Mouse (Mus musculus) bone marrow, adult 2 months (tissue): Measurements from ENCODE around the gene Vezf1.

Experiments
- CTCF ChIP-seq: fragments of 200-500 bp; IDR thresholded peaks from 2 replicates; pipeline ENCODE4 v1.5.1; 2011; ENCODE audit warnings: low read length, control low read depth; ENCODE audit not compliant: control insufficient read depth, insufficient read depth
- POLR2A ChIP-seq: fragments of 200-500 bp; IDR thresholded peaks from 2 replicates; pipeline ENCODE4 v1.6.1; 2011; ENCODE audit warnings: low read depth, mild to moderate bottlenecking, control low read depth, low read length, borderline replicate concordance; ENCODE audit not compliant: control insufficient read depth

- TF ChIP-seq CTCF (no peak), POLR2A (no peak)
Measured at GRCm38 (mm10) chr11:88099599-88100023, 31.5 kb downstream of the Vezf1 start.
